Mouse (Mus musculus): ENCODE measurements around the gene Tmem211.

DNA sequence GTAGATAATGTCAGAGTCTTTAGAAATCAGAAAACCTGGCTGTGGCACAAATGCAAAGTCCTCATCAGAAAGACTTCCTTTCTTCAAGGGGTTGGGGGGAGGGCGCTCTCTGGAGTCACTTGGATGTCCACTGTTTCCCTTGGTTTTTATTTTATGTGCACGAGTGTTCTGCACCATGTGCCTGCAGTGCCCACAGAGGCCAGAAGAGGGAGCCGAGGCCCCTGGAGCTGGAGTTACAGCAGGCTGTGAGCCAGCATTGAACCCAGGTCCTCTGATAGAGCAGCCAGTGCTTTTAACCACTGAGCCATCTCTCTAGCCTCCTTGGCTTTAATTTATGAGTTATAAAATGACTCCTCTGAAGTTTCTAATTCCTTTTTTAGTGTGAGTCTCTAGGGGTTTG, 43.3 kb downstream of the Tmem211 start:
- no peak for TF ChIP-seq CTCF (IDR thresholded peaks at IDR 0.05; ENCODE audit: control insufficient read depth, insufficient read depth, low read length)
- TF ChIP-seq POLR2A (IDR thresholded peaks at IDR 0.05; ENCODE audit: borderline replicate concordance, control insufficient read depth, low read depth, low read length) = no peak
